Mouse (Mus musculus): Measurements from ENCODE around the gene Grm8.

DNA sequence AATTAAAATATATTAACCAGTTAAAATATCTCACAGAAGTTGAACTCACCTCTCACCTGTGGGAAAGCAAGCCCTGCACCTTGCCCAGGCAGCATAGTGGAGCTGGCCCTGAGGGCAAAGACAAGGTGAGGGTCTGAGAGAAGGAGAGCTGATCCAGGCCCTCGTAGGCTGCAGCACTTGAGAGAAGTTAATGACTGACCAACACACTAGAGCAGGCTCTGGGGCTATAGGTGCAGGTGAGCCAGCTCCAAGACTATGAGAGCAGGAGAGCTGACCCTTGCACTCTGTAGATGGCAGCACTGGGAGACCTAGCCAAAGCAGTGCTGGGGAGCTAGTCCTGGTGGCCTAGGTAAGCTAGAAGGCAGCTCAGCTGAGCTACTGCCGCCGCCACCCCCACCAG, 499.1 kb downstream of the Grm8 start:
- no peak for TF ChIP-seq POLR2A (IDR thresholded peaks at IDR 0.05; ENCODE audit: borderline replicate concordance, extremely low read depth, insufficient read depth, insufficient read length, poor library complexity, severe bottlenecking)
- TF ChIP-seq CTCF (IDR thresholded peaks at IDR 0.05; ENCODE audit: borderline replicate concordance, extremely low read depth, insufficient read depth, insufficient read length) = no peak
